Mouse (Mus musculus) spleen, postnatal 0 days (tissue): ENCODE data around the gene Krt9. TPM values are rescaled to one million over a fixed set of nuclear protein-coding genes. Genes with fewer than 3 reads are reported as not detected.

Source experiments
- polyA plus RNA-seq: library from polyadenylated mRNA; unstranded; fragments of >200 nt; fragmentation: Nextera tagmentation; extraction: Ambion mirVana; gene quantifications from 2 replicates; pipeline ENCODE4 v1.2.1, GENCODE M21; 2015

Gene Krt9
- polyA plus RNA-seq: not detected in 2 replicates

DNA sequence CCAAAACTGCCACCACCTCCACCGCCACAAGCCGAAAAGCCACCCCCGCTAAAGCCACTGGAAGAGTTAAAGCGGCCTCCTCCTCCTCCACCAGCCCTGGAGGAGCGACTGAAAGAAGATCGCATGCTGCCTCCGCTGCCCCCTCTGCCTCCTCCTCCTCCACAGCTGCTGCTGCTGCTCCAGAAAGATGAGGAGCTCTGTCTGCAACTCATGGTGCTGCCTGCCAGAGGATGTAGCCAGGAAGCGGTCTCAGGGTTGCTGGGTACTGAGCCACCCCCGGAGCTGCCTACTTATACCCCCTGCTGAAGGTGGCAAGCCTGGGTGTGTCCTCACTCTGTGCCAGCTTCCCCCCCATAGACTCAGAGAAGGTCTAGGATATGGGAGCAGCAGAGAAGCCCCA lies at the start of gene Krt9:
Gene Krt9, minus strand, starts transcription at position 255 of the 400 bp plus-strand sequence.

DNA sequence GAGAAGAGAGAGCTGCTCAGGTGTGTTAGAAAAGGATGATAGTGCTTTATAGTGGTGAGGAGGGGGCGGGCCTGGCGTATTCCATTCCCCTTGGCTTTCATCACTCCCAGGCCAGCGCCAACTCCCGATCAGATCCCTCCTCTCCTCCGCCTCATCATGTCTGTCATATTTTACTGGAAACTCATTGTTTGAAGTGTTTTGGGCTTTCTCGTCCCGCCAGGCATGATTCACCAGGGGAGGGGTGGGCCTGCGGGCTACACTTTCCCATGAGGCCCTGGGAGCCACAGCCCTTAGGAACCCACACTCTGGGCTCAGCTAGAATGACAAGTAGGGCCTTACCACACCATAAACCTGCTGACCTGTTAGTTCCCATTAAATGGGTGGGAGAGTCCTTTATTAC lies 14.5 kb upstream of the Krt9 start, which contains the start of gene Krt14:
Gene Krt14, minus strand, starts transcription at position 51 of the 400 bp plus-strand sequence.

DNA sequence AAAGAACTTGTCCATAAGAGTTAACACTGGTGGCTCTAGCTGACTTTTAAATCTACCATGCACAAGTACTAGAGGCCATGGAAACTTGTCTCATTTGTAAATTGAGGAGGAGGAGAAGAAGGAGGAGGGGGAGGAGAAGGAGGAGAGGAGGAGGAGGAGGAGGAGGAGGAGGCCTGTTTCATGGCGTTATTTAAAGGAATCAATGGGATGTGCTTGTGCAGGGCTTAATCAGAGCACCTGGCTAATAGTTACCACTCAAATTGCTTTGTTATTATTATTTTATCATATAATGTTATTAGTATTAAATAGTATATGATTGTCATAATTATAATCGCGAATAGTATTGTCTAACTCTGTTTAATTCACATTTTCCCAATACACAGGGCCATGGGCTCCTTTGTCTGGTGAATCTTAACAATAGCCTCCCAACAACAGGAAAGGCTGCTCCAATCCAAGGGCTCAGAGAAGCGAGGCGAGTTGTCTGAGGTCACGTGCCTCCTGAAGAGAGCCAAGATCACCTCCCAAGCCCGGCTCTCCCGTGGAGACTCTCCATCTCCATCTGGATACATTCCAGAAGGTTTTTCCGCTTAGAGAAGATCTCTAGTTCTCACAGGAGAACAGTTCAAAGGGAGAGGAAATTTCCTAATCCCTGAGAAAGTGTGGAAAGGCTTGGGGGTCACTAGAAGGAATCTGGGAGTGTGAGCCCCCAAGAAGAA lies 44.3 kb downstream of the Krt9 start, which contains the start of gene Krt19:
Gene Krt19, minus strand, starts transcription at position 51 of the 716 bp plus-strand sequence.

Other genes starting within 250 kb of the Krt9 start
- gene Krtap9-5, start 244.8 kb downstream of the Krt9 start, polyA plus RNA-seq: not detected in 2 replicates
- not detected in 2 replicates for gene Krtap29-1, start 214.2 kb downstream of the Krt9 start, polyA plus RNA-seq
- gene Krtap16-1, start 206.6 kb downstream of the Krt9 start, polyA plus RNA-seq: not detected in 2 replicates
- not detected in 2 replicates for gene Krtap17-1, start 199.3 kb downstream of the Krt9 start, polyA plus RNA-seq
- not detected in 2 replicates for gene Krt33a, start 177.0 kb downstream of the Krt9 start, polyA plus RNA-seq
- gene Krt33b, start 163.4 kb downstream of the Krt9 start, polyA plus RNA-seq: not detected in 2 replicates
- not detected in 2 replicates for gene Krt34, start 151.7 kb downstream of the Krt9 start, polyA plus RNA-seq
- not detected in 2 replicates for gene Krt31, start 142.7 kb downstream of the Krt9 start, polyA plus RNA-seq
- gene Krt32, start 105.0 kb downstream of the Krt9 start, polyA plus RNA-seq: not detected in 2 replicates
- gene Krt35, start 97.0 kb downstream of the Krt9 start, polyA plus RNA-seq: not detected in 2 replicates
- gene Krt36, start 87.6 kb downstream of the Krt9 start, polyA plus RNA-seq: not detected in 2 replicates
- gene Krt13, start 71.7 kb downstream of the Krt9 start, polyA plus RNA-seq: 0.12 and 0.38 TPM in 2 replicates
- gene Krt15, start 57.3 kb downstream of the Krt9 start, polyA plus RNA-seq: 1.00 and 1.1 TPM in 2 replicates
- 39.8 and 40.8 TPM in 2 replicates for gene Krt19, start 44.6 kb downstream of the Krt9 start, polyA plus RNA-seq
- gene Krt14, start 14.3 kb upstream of the Krt9 start, polyA plus RNA-seq: 7.3 and 10.0 TPM in 2 replicates
- not detected in 2 replicates for gene Krt16, start 55.7 kb upstream of the Krt9 start, polyA plus RNA-seq
- gene Krt17, start 67.8 kb upstream of the Krt9 start, polyA plus RNA-seq: 0.35 and 0.47 TPM in 2 replicates
- gene Krt42, start 76.6 kb upstream of the Krt9 start, polyA plus RNA-seq: not detected in 2 replicates
- gene Eif1, start 126.6 kb upstream of the Krt9 start, polyA plus RNA-seq: 1,779 and 1,788 TPM in 2 replicates
- gene Gast, start 141.2 kb upstream of the Krt9 start, polyA plus RNA-seq: not detected in 2 replicates
- 1.9 and 2.3 TPM in 2 replicates for gene Hap1, start 162.9 kb upstream of the Krt9 start, polyA plus RNA-seq
- gene Jup, start 204.5 kb upstream of the Krt9 start, polyA plus RNA-seq: 17.7 and 22.8 TPM in 2 replicates
- gene P3h4, start 221.6 kb upstream of the Krt9 start, polyA plus RNA-seq: 11.7 and 17.0 TPM in 2 replicates
- 30.1 and 37.1 TPM in 2 replicates for gene Fkbp10, start 222.5 kb upstream of the Krt9 start, polyA plus RNA-seq
- gene Nt5c3b, start 248.6 kb upstream of the Krt9 start, polyA plus RNA-seq: 37.4 and 44.0 TPM in 2 replicates
- gene Klhl10, start 248.7 kb upstream of the Krt9 start, polyA plus RNA-seq: 0.07 and 0.27 TPM in 2 replicates